Mouse (Mus musculus) liver, embryonic 14.5 days (tissue): ENCODE data around the gene Fbxo10. TPM values are rescaled to one million over a fixed set of nuclear protein-coding genes. Genes with fewer than 3 reads are reported as not detected.
"Not testable (repeated sequence)": the region's sequence is repeated elsewhere in the genome, so short reads cannot be mapped to it uniquely, and the experiment has no call there.

ENCODE experiments used
- ATAC-seq: fragments of 200-750 bp; cut with Nextera tagmentation; 2 replicates; pipeline ENCODE4 v1.8.0; 2017; ENCODE audit warnings: moderate number of reproducible peaks, mild to moderate bottlenecking, moderate library complexity; ENCODE audit not compliant: insufficient read depth
- DNase-seq, 3 experiments: peaks; one replicate each; pipeline ENCODE4 v3.0.0-alpha.2; 2012 to 2013; ENCODE audit warnings: low read depth in 3 of 3, low spot score in 3 of 3
- H3K27ac ChIP-seq: fragments of 300-500 bp; sonication (generic); 2 replicates; pipeline ENCODE4 v1.5.1; 2014; ENCODE audit warnings: moderate library complexity, mild to moderate bottlenecking, control low read depth, inconsistent platforms
- H3K27me3 ChIP-seq: fragments of 300-500 bp; sonication (generic); 2 replicates; pipeline ENCODE4 v1.6.1; 2014; ENCODE audit warnings: mild to moderate bottlenecking, low read length, moderate library complexity; ENCODE audit not compliant: control insufficient read depth, insufficient read depth
- H3K36me3 ChIP-seq: fragments of 300-500 bp; sonication (generic); replicated peaks from 2 replicates; pipeline ENCODE4 v1.6.1; 2014; ENCODE audit warnings: low read depth; ENCODE audit not compliant: control insufficient read depth, insufficient read depth
- H3K4me1 ChIP-seq, 2 experiments: fragments of 200-500 bp in 1 of 2; fragments of 300-500 bp in 1 of 2; sonication (generic) in 1 of 2; replicated peaks; 2 replicates each; pipeline ENCODE4 v1.6.1; 2012 to 2014; ENCODE audit warnings: antibody characterized with exemption in 1 of 2, inconsistent platforms in 1 of 2, low read length in 1 of 2; ENCODE audit not compliant: control insufficient read depth in 2 of 2, insufficient read depth in 2 of 2
- H3K4me2 ChIP-seq: fragments of 300-500 bp; sonication (generic); 2 replicates; pipeline ENCODE4 v1.6.1; 2014; ENCODE audit warnings: low read depth, mild to moderate bottlenecking, control low read depth, moderate library complexity
- H3K4me3 ChIP-seq, 2 experiments: fragments of 200-500 bp in 1 of 2; fragments of 300-500 bp in 1 of 2; sonication (generic) in 1 of 2; 2 replicates each; pipeline ENCODE4 v1.5.1; 2012 to 2014; ENCODE audit warnings: low read depth in 2 of 2, low read length in 2 of 2, mild to moderate bottlenecking in 2 of 2, control low read depth in 1 of 2, inconsistent platforms in 1 of 2, moderate library complexity in 1 of 2; ENCODE audit not compliant: insufficient read depth in 1 of 2
- H3K9ac ChIP-seq: fragments of 300-500 bp; sonication (generic); replicated peaks from 2 replicates; pipeline ENCODE4 v1.6.1; 2014; ENCODE audit warnings: mild to moderate bottlenecking, control low read depth, moderate library complexity
- H3K9me3 ChIP-seq: fragments of 300-500 bp; sonication (generic); 2 replicates; pipeline ENCODE4 v1.6.1; 2016; ENCODE audit warnings: low read length, mixed read lengths; ENCODE audit not compliant: control insufficient read depth
- CTCF ChIP-seq: IDR thresholded peaks from 2 replicates; pipeline ENCODE4 v1.5.1; 2016; ENCODE audit warnings: antibody characterized with exemption, low read depth, control low read depth
- EP300 ChIP-seq: IDR thresholded peaks from 2 replicates; pipeline ENCODE4 v1.6.1; 2016; ENCODE audit warnings: antibody characterized with exemption, low read depth
- WGBS: fragments of 180-500 bp; shearing (Covaris S2); extraction: QIAGEN DNeasy Blood & Tissue Kit; methylation state at CpG from one replicate; pipeline ENCODE4 v1.1.7; 2014; ENCODE audit not compliant: insufficient replicate concordance; 5-methylcytosine and 5-hydroxymethylcytosine counted together
- polyA plus RNA-seq, 2 experiments: library from polyadenylated mRNA; depleted of rRNA in 1 of 2; stranded (reverse) in 1 of 2; unstranded in 1 of 2; fragments of >200 nt; fragmentation: Nextera tagmentation in 1 of 2; extraction: Ambion mirVana in 1 of 2; gene quantifications; 2 replicates each; pipeline versions ENCODE4 v1.2.1 to v1.2.3; 2012 to 2014

Fbxo10 gene
- polyA plus RNA-seq, 2 experiments, result 2.4 to 4.3 TPM

DNA sequence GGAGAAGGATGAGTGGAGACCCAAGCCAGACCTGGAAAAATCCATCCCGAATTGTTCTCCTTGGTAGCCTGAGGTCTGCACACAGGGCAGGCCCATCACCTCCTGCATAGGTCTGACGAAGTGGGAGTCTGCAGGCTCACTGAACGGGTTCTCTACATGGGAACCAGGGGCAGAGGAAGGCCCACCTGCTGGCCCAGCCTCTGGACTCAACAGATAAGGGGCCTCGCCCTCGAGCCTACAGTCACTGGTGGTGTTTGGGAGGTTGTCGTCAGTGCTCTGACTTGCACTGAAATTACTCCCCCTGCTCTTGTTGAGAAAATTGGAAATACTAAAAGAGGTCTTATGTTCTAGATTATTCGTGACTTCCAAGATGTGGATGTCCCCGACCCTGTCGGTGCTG is 90.6 kb downstream of the Fbxo10 start:
- peaks cover 14 to 28% of the 10 kb centered on the region in 2 experiments for H3K4me1 ChIP-seq
- WGBS, result 29% methylated on average over 9 of the region's 9 CpGs
- H3K27ac ChIP-seq, result peak overlapping the region; percentile 86
- DNase-seq (peak; percentile 73 to 77 (median 74)), ATAC-seq (peak; percentile 98)
- no peaks in the 10 kb centered on the region for H3K9me3 ChIP-seq
- H3K9ac ChIP-seq, result peak overlapping the region; percentile 63
- no peaks in the 10 kb centered on the region for H3K27me3 ChIP-seq
- H3K36me3 ChIP-seq, result peaks cover 15% of the 10 kb centered on the region
- H3K4me3 ChIP-seq, result 0 out of 4 replicates have a peak overlapping the region, but pooled peaks of 1 of the 2 experiments have one; percentile 4
- peak overlapping the region; percentile 59 for H3K4me2 ChIP-seq
- TF ChIP-seq EP300 (peak; percentile 80), CTCF (no peak)

DNA sequence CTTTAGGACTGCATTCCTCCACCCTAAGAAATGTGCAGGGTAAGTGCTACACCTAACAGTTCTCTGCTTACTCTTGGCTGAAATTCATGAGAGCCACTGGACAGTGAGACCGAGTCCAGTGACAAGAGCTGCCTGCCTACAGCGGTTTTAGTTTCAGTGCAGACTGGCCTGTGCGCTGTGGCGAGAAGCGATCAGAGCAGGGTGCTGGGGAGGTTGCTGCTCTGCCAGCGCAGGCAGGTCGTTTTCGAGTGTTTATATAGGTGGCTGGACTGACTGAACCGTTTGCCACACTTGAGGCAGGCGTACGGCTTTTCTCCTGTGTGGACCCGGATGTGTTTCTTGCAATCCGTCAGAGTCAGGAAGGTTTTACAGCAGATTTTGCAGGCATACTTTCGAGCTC is 91.2 kb downstream of the Fbxo10 start:
- H3K4me1 ChIP-seq, result peaks cover 14 to 28% of the 10 kb centered on the region in 2 experiments
- H3K36me3 ChIP-seq, result peaks cover 15% of the 10 kb centered on the region
- not testable (repeated sequence) for H3K27ac ChIP-seq, H3K9ac ChIP-seq, H3K4me2 ChIP-seq, H3K27me3 ChIP-seq, ATAC-seq, H3K4me3 ChIP-seq, DNase-seq, H3K9me3 ChIP-seq
- WGBS, result 80% methylated on average over 14 of the region's 14 CpGs

DNA sequence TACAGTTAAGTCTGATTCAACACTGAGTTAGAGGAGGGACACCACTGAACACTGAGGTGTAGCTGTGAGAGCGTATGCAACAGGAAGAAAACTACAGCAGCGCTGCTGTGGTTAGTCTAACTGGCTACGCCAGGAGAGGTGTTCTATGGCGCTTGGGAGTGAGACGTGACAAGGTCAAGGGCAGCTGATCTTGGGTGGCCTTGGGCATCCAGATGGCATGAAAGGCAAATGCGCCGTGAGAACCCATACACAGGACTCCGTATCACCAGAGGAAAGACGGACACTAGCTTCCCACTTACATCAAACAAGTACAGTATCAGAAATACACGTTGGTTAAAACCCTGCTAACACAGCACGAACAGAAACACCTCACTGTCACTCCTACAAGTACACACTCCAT is 92.1 kb downstream of the Fbxo10 start:
- Histone ChIP-seq H3K36me3 (peaks cover 18% of the 10 kb centered on the region), H3K4me1 (peaks cover 14 to 26% of the 10 kb centered on the region in 2 experiments)
- H3K4me3 ChIP-seq, H3K4me2 ChIP-seq, H3K9me3 ChIP-seq, ATAC-seq, H3K27ac ChIP-seq, H3K9ac ChIP-seq, DNase-seq, H3K27me3 ChIP-seq: not testable (repeated sequence)
- WGBS, result 84% methylated on average over 11 of the region's 11 CpGs

DNA sequence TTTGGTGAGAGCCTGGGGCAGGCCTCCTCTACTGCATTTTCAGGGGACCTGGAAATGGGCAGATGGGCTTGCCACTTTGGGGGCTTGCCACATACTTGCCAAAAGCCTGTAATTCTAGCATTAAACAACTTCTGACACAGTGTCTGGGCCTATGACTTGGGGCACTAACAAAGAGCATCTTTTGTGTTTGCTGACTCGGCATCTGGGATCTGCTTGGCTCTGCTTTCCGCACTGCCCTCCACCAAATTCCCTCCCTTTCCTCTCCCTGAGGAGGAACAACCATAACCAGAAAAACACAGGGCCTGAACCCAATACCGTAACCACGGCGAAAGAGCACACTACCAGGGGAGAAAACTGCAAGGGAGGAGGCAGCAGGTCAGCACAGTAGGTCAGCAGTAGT is 93.8 kb downstream of the Fbxo10 start:
- H3K9me3 ChIP-seq, result no peaks in the 10 kb centered on the region
- DNase-seq (no peak), ATAC-seq (no peak)
- peaks cover 14 to 22% of the 10 kb centered on the region in 2 experiments for H3K4me1 ChIP-seq
- H3K27ac ChIP-seq, result no peak overlapping the region
- 90% methylated on average over 5 of the region's 5 CpGs for WGBS
- H3K9ac ChIP-seq, result no peak overlapping the region
- no peaks in the 10 kb centered on the region for H3K27me3 ChIP-seq
- no peak for TF ChIP-seq CTCF
- no peak for TF ChIP-seq EP300
- H3K4me3 ChIP-seq, result no peak overlapping the region
- H3K36me3 ChIP-seq, result peaks cover 18% of the 10 kb centered on the region
- no peak overlapping the region for H3K4me2 ChIP-seq

Other genes with a start within 250 kb of the Fbxo10 start
- 47.5 and 50.1 TPM in 2 replicates for gene Grhpr, start 103.2 kb downstream of the Fbxo10 start, polyA plus RNA-seq (2012; rRNA removed)
- gene Grhpr, start 103.2 kb downstream of the Fbxo10 start, polyA plus RNA-seq (2014; fragmentation: Nextera tagmentation; extraction: Ambion mirVana), result 75.7 and 75.9 TPM in 2 replicates
- 3.3 and 3.5 TPM in 2 replicates for gene Zbtb5, start 72.2 kb downstream of the Fbxo10 start, polyA plus RNA-seq (2012; rRNA removed)
- gene Zbtb5, start 72.2 kb downstream of the Fbxo10 start, polyA plus RNA-seq (2014; fragmentation: Nextera tagmentation; extraction: Ambion mirVana), result 4.5 and 6.2 TPM in 2 replicates
- 4.2 and 7.8 TPM in 2 replicates for gene Polr1e, start 66.0 kb downstream of the Fbxo10 start, polyA plus RNA-seq (2012; rRNA removed)
- gene Polr1e, start 66.0 kb downstream of the Fbxo10 start, polyA plus RNA-seq (2014; fragmentation: Nextera tagmentation; extraction: Ambion mirVana), result 15.5 and 18.9 TPM in 2 replicates
- 126 and 145 TPM in 2 replicates for gene Tomm5, start 23.5 kb upstream of the Fbxo10 start, polyA plus RNA-seq (2012; rRNA removed)
- gene Tomm5, start 23.5 kb upstream of the Fbxo10 start, polyA plus RNA-seq (2014; fragmentation: Nextera tagmentation; extraction: Ambion mirVana), result 209 and 213 TPM in 2 replicates
- gene Frmpd1, start 100.3 kb upstream of the Fbxo10 start, polyA plus RNA-seq (2012; rRNA removed), result 0.10 and 0.16 TPM in 2 replicates
- 0.08 and 0.28 TPM in 2 replicates for gene Frmpd1, start 100.3 kb upstream of the Fbxo10 start, polyA plus RNA-seq (2014; fragmentation: Nextera tagmentation; extraction: Ambion mirVana)
- gene Trmt10b, start 212.5 kb upstream of the Fbxo10 start, polyA plus RNA-seq (2012; rRNA removed), result 1.3 and 2.5 TPM in 2 replicates
- 4.8 and 5.7 TPM in 2 replicates for gene Trmt10b, start 212.5 kb upstream of the Fbxo10 start, polyA plus RNA-seq (2014; fragmentation: Nextera tagmentation; extraction: Ambion mirVana)